Mouse (Mus musculus) left cerebral cortex, postnatal 14 days (tissue): Measurements from ENCODE around the gene Olfr867. TPM values are rescaled to one million over a fixed set of nuclear protein-coding genes. Genes with fewer than 3 reads are reported as not detected.

Experiments
- DNase-seq, 2 experiments: peaks; one replicate each; pipeline ENCODE4 v3.0.0; 2021 to 2022; ENCODE audit warnings: low spot score in 2 of 2, mixed read lengths in 1 of 2
- intact Hi-C: fragments of 180-260 bp; cut with DNase I; formaldehyde crosslinking; loops from one replicate; pipeline ENCODE4 v1.15.1; 2025
- long read RNA-seq, 2 experiments: library from polyadenylated mRNA; stranded (forward); transcript quantifications; one replicate each; pipeline ENCODE4 v2.0.0; 2021
- microRNA-seq, 2 experiments: library from miRNA; unstranded; fragments of <30 nt; microRNA quantifications; one replicate each; pipeline ENCODE4 v1.2.0; 2022
- total RNA-seq, 2 experiments: library from RNA; stranded (reverse); gene quantifications; 2 replicates each; pipeline ENCODE4 v1.2.3; 2021

The Olfr867 gene
- not detected for total RNA-seq
- long read RNA-seq, experiment 1 = 0 reads
- long read RNA-seq, experiment 2 = 0 reads

DNA sequence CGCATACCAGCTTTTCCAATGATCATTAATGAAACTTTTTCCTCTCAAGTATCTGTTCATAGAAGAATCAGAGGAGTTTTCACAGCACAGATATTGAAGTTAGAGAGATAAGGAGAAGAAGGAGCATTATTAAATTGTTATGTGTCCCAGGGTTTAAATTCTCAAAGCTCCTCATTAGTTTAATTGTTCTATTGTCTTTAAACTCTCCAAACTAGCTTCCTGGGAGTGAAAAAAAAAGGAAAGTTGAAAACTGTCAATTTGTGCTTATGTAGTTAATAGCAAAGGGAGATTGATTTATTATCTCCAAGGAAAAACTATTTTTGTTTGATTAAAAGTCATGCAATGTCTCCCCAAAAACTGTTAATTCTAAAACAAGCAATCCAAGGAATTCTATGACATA lies at the start of gene Olfr867:
TSS of gene Olfr867 (minus strand) at position 101 of the 400 bp plus-strand sequence.
- no peak for DNase-seq
- intact Hi-C loops = no loop called here

GRCm38 (mm10) chr9:20098326-20098725 lies 41.0 kb upstream of the Olfr867 start, which contains the start of gene Olfr868:
TSS of gene Olfr868 (plus strand) at chr9:20098626.
- intact Hi-C loops = no loop called here
- DNase-seq = no peak

DNA sequence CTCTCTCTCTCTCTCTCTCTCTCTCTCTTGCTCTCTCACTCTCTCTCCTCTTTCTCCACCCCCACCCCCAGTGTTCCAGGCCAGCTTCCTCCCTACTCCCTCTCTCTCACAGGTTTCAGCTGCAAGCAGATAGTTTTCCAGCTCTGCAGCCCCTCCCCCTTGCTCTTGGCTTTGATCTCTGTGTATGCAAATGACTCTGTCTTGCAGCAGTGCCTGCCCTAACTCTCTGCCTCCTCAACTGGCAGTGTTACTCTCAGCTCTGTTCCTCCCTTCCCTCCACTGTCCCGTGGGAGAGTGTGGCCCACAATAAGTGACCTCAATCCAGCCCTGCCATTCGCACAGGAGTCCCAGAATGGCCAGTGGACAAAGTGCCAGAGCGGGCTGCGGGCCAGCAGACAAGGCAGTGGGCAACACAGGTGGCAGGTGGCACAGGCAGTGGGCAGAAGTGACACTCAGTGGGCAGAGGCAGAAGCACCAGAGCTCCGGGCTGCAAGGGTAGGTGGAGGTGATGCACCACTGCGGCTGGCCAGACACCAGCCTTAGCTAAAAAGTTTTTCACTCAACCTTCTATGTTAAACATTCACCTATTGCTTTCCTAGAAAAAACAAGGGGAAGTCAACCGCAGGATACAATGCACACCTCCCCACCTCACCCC lies 16.3 kb upstream of the Olfr867 start:
- DNase-seq = no peak
- intact Hi-C loops = no loop called here

DNA sequence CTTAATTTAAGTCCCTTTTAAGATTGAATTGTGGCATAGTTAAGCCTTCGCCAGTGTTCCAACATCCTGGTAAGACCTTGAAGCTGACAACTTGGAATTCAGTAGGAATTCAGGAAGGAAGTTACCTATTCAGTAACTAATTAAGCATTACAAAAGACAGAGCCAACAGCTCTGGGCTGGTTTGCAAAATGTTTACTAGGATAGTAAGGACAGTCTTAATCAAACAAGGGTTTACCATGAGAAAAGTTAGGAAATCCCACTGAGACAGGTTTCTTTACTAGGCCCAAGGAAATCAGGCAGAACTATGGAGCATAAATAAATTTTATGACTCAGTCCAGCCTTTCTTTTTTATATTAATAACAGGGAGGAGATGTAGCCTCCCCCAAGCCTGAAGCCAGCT lies 13.9 kb upstream of the Olfr867 start:
- no peak for DNase-seq
- intact Hi-C loops = no loop called here

GRCm38 (mm10) chr9:20070236-20070635 lies 12.9 kb upstream of the Olfr867 start:
- intact Hi-C loops = no loop called here
- no peak for DNase-seq

- DNase-seq = no peak
- intact Hi-C loops = no loop called here
These were observed 9.4 kb downstream of the Olfr867 start for GRCm38 (mm10) chr9:20047964-20048363.

GRCm38 (mm10) chr9:20027935-20028334 lies 29.4 kb downstream of the Olfr867 start, which contains the start of gene Olfr866:
TSS of gene Olfr866 (minus strand) at chr9:20028035.
- no peak for DNase-seq
- intact Hi-C loops = no loop called here

Small RNAs within 50 kb of the gene (microRNA-seq; reads per million reads assigned to microRNA genes)
- gene Gm26231 (0 reads per million in 2 experiments), gene Gm44395 (0 reads per million in 2 experiments)

Other genes starting within 250 kb of the Olfr867 start
- gene Olfr860, start 207.8 kb downstream of the Olfr867 start, total RNA-seq = not detected
- gene Olfr862, start 169.6 kb downstream of the Olfr867 start, total RNA-seq = not detected
- not detected for gene Olfr77, start 140.7 kb downstream of the Olfr867 start, total RNA-seq
- gene Olfr866, start 29.5 kb downstream of the Olfr867 start, total RNA-seq = not detected
- gene Olfr868, start 41.1 kb upstream of the Olfr867 start, total RNA-seq = not detected
- not detected for gene Olfr869, start 71.4 kb upstream of the Olfr867 start, total RNA-seq
- not detected for gene Olfr870, start 116.5 kb upstream of the Olfr867 start, total RNA-seq
- gene Olfr871, start 154.6 kb upstream of the Olfr867 start, total RNA-seq = not detected
- gene Olfr872, start 179.6 kb upstream of the Olfr867 start, total RNA-seq = not detected
- gene Olfr39, start 224.8 kb upstream of the Olfr867 start, total RNA-seq = not detected
- not detected for gene Olfr873, start 241.0 kb upstream of the Olfr867 start, total RNA-seq